Mouse (Mus musculus) layer of hippocampus, postnatal 10 days (tissue): ENCODE measurements at regions not wholly inside any gene's neighbourhood (a gene's known extent, or its start where the extent isn't known, plus 50 kb on each side); places are given as distances from the start of the nearest gene placed in this dataset.

Source experiments
- DNase-seq, 2 experiments: peaks; one replicate each; pipeline ENCODE4 v3.0.0; 2021; ENCODE audit warnings: low spot score in 2 of 2

- DNase-seq, result peak in 1 of 2 experiments; percentile 31
Measured at GRCm38 (mm10) chr7:92984701-92985682, 94.7 kb upstream of the Fam181b start.

GRCm38 (mm10) chr7:92985683-92986070 lies 94.0 kb upstream of the Fam181b start:
- DNase-seq, result no peak

GRCm38 (mm10) chr7:92998886-92999285 lies 80.8 kb upstream of the Fam181b start:
- no peak for DNase-seq

- peak; percentile 64 to 70 for DNase-seq
Measured at GRCm38 (mm10) chr7:93006694-93007231, 72.9 kb upstream of the Fam181b start.

- DNase-seq, result no peak
Measured at GRCm38 (mm10) chr7:93007721-93008120, 71.9 kb upstream of the Fam181b start.

GRCm38 (mm10) chr7:93019390-93019789 lies 60.3 kb upstream of the Fam181b start:
- no peak for DNase-seq

GRCm38 (mm10) chr7:93023489-93024130 lies 56.1 kb upstream of the Fam181b start:
- no peak for DNase-seq

- no peak for DNase-seq
Measured at GRCm38 (mm10) chr7:93026231-93026630, 53.4 kb upstream of the Fam181b start.
